Mouse (Mus musculus): Measurements from ENCODE around the gene Mrpl44. TPM values are rescaled to one million over a fixed set of nuclear protein-coding genes. Genes with fewer than 3 reads are reported as not detected.

Mrpl44 gene
- polyA plus RNA-seq, 1 experiment = 32.6 TPM

- peaks cover 74% of the 10 kb centered on the region for H3K79me2 ChIP-seq (ENCODE audit: control insufficient read depth, insufficient read depth)
- no peak overlapping the region for H3K4me3 ChIP-seq
- H3K36me3 ChIP-seq (ENCODE audit: control insufficient read depth, insufficient read depth) = no peaks in the 10 kb centered on the region
- H3ac ChIP-seq (ENCODE audit: control insufficient read depth, insufficient read length) = no peak overlapping the region
- no peak overlapping the region for H3K4me2 ChIP-seq (ENCODE audit: low read depth)
- H3K27me3 ChIP-seq (ENCODE audit: control insufficient read depth, insufficient read depth, insufficient read length) = no peaks in the 10 kb centered on the region
- no peak for TF ChIP-seq POLR2AphosphoS2 (IDR thresholded peaks at IDR 0.05; ENCODE audit: insufficient read length, low read depth)
- TF ChIP-seq CEBPB (IDR thresholded peaks at IDR 0.05; ENCODE audit: insufficient read depth, poor library complexity, severe bottlenecking) = no peak
- no peak for TF ChIP-seq MYOD1 (IDR thresholded peaks at IDR 0.05; ENCODE audit: control insufficient read depth in 1 of 3, insufficient read length in 2 of 3, low read depth in 2 of 3)
- TF ChIP-seq E2F4 (IDR thresholded peaks at IDR 0.05; ENCODE audit: insufficient read depth) = no peak
- no peak for TF ChIP-seq TCF12 (IDR thresholded peaks at IDR 0.05; ENCODE audit: insufficient read depth, poor library complexity, severe bottlenecking)
- no peak for TF ChIP-seq REST (IDR thresholded peaks at IDR 0.05; ENCODE audit: insufficient read depth, insufficient read length)
Measured at GRCm38 (mm10) chr1:79756417-79756816, 19.4 kb upstream of the Mrpl44 start.

- Histone ChIP-seq H3K4me2 (ENCODE audit: low read depth) (no peak overlapping the region), H3ac (ENCODE audit: control insufficient read depth, insufficient read length) (no peak overlapping the region), H3K79me2 (ENCODE audit: control insufficient read depth, insufficient read depth) (peaks cover 69% of the 10 kb centered on the region), H3K36me3 (ENCODE audit: control insufficient read depth, insufficient read depth) (no peaks in the 10 kb centered on the region), H3K27me3 (ENCODE audit: control insufficient read depth, insufficient read depth, insufficient read length) (no peaks in the 10 kb centered on the region), H3K4me3 (no peak overlapping the region)
- TF ChIP-seq REST (IDR thresholded peaks at IDR 0.05; ENCODE audit: insufficient read depth, insufficient read length) = no peak
- TF ChIP-seq USF1 (IDR thresholded peaks at IDR 0.05; ENCODE audit: low read depth) = no peak
- no peak for TF ChIP-seq MAX (IDR thresholded peaks at IDR 0.05; ENCODE audit: low read depth)
- TF ChIP-seq CEBPB (IDR thresholded peaks at IDR 0.05; ENCODE audit: insufficient read depth, poor library complexity, severe bottlenecking) = no peak
- no peak for TF ChIP-seq MYOG (IDR thresholded peaks at IDR 0.05; ENCODE audit: control insufficient read depth in 1 of 3, insufficient read depth in 1 of 3, insufficient read length in 2 of 3, low read depth in 2 of 3)
- no peak for TF ChIP-seq TCF3 (IDR thresholded peaks at IDR 0.05; ENCODE audit: insufficient read length, low read depth)
- TF ChIP-seq POLR2AphosphoS2 (IDR thresholded peaks at IDR 0.05; ENCODE audit: insufficient read length, low read depth) = no peak
- TF ChIP-seq MYOD1 (IDR thresholded peaks at IDR 0.05; ENCODE audit: control insufficient read depth in 1 of 3, insufficient read length in 2 of 3, low read depth in 2 of 3) = no peak
- no peak for TF ChIP-seq E2F4 (IDR thresholded peaks at IDR 0.05; ENCODE audit: insufficient read depth)
- no peak for TF ChIP-seq POLR2A (IDR thresholded peaks at IDR 0.05; ENCODE audit: insufficient read length, low read depth)
- TF ChIP-seq SRF (IDR thresholded peaks at IDR 0.05; ENCODE audit: control insufficient read depth, insufficient read length, low read depth) = no peak
- no peak for TF ChIP-seq TCF12 (IDR thresholded peaks at IDR 0.05; ENCODE audit: insufficient read depth, poor library complexity, severe bottlenecking)
Measured at GRCm38 (mm10) chr1:79757161-79757560, 18.7 kb upstream of the Mrpl44 start.

GRCm38 (mm10) chr1:79757597-79757996 is 18.2 kb upstream of the Mrpl44 start:
- Histone ChIP-seq H3K27me3 (ENCODE audit: control insufficient read depth, insufficient read depth, insufficient read length) (no peaks in the 10 kb centered on the region), H3K79me2 (ENCODE audit: control insufficient read depth, insufficient read depth) (peaks cover 67% of the 10 kb centered on the region), H3K36me3 (ENCODE audit: control insufficient read depth, insufficient read depth) (no peaks in the 10 kb centered on the region), H3K4me3 (no peak overlapping the region), H3K4me2 (ENCODE audit: low read depth) (no peak overlapping the region), H3ac (ENCODE audit: control insufficient read depth, insufficient read length) (no peak overlapping the region)
- TF ChIP-seq TCF3 (IDR thresholded peaks at IDR 0.05; ENCODE audit: insufficient read length, low read depth) = no peak
- no peak for TF ChIP-seq POLR2A (IDR thresholded peaks at IDR 0.05; ENCODE audit: insufficient read length, low read depth)
- TF ChIP-seq USF1 (IDR thresholded peaks at IDR 0.05; ENCODE audit: low read depth) = no peak
- no peak for TF ChIP-seq MYOG (IDR thresholded peaks at IDR 0.05; ENCODE audit: control insufficient read depth in 1 of 3, insufficient read depth in 1 of 3, insufficient read length in 2 of 3, low read depth in 2 of 3)
- TF ChIP-seq MYOD1 (IDR thresholded peaks at IDR 0.05; ENCODE audit: control insufficient read depth in 1 of 3, insufficient read length in 2 of 3, low read depth in 2 of 3) = no peak
- TF ChIP-seq CEBPB (IDR thresholded peaks at IDR 0.05; ENCODE audit: insufficient read depth, poor library complexity, severe bottlenecking) = no peak
- no peak for TF ChIP-seq POLR2AphosphoS2 (IDR thresholded peaks at IDR 0.05; ENCODE audit: insufficient read length, low read depth)
- no peak for TF ChIP-seq SRF (IDR thresholded peaks at IDR 0.05; ENCODE audit: control insufficient read depth, insufficient read length, low read depth)
- no peak for TF ChIP-seq E2F4 (IDR thresholded peaks at IDR 0.05; ENCODE audit: insufficient read depth)
- no peak for TF ChIP-seq MAX (IDR thresholded peaks at IDR 0.05; ENCODE audit: low read depth)
- TF ChIP-seq REST (IDR thresholded peaks at IDR 0.05; ENCODE audit: insufficient read depth, insufficient read length) = no peak
- TF ChIP-seq TCF12 (IDR thresholded peaks at IDR 0.05; ENCODE audit: insufficient read depth, poor library complexity, severe bottlenecking) = no peak

- Histone ChIP-seq H3K4me3 (peak overlapping the region; percentile 93), H3K36me3 (ENCODE audit: control insufficient read depth, insufficient read depth) (no peaks in the 10 kb centered on the region), H3K4me2 (ENCODE audit: low read depth) (peak overlapping the region; percentile 72), H3ac (ENCODE audit: control insufficient read depth, insufficient read length) (no peak overlapping the region), H3K79me2 (ENCODE audit: control insufficient read depth, insufficient read depth) (peaks cover 54% of the 10 kb centered on the region), H3K27me3 (ENCODE audit: control insufficient read depth, insufficient read depth, insufficient read length) (no peaks in the 10 kb centered on the region)
- TF ChIP-seq SRF (IDR thresholded peaks at IDR 0.05; ENCODE audit: control insufficient read depth, insufficient read length, low read depth) (no peak), MYOD1 (IDR thresholded peaks at IDR 0.05; ENCODE audit: control insufficient read depth in 1 of 3, insufficient read length in 2 of 3, low read depth in 2 of 3) (no peak), TCF12 (IDR thresholded peaks at IDR 0.05; ENCODE audit: insufficient read depth, poor library complexity, severe bottlenecking) (no peak), REST (IDR thresholded peaks at IDR 0.05; ENCODE audit: insufficient read depth, insufficient read length) (no peak), POLR2AphosphoS2 (IDR thresholded peaks at IDR 0.05; ENCODE audit: insufficient read length, low read depth) (no peak), POLR2A (IDR thresholded peaks at IDR 0.05; ENCODE audit: insufficient read length, low read depth) (no peak), USF1 (IDR thresholded peaks at IDR 0.05; ENCODE audit: low read depth) (no peak), E2F4 (IDR thresholded peaks at IDR 0.05; ENCODE audit: insufficient read depth) (no peak), CEBPB (IDR thresholded peaks at IDR 0.05; ENCODE audit: insufficient read depth, poor library complexity, severe bottlenecking) (no peak), MAX (IDR thresholded peaks at IDR 0.05; ENCODE audit: low read depth) (no peak), TCF3 (IDR thresholded peaks at IDR 0.05; ENCODE audit: insufficient read length, low read depth) (no peak), MYOG (IDR thresholded peaks at IDR 0.05; ENCODE audit: control insufficient read depth in 1 of 3, insufficient read depth in 1 of 3, insufficient read length in 2 of 3, low read depth in 2 of 3) (no peak)
Measured at GRCm38 (mm10) chr1:79759006-79759405, 16.8 kb upstream of the Mrpl44 start.

Measured in myocyte (in vitro differentiated cells).